21 mouse cellular contexts compared by ENCODE assay signal in genomic region chr8:11552390-11552789, GRCm38 (mm10). TPM values are rescaled to one million over a fixed set of nuclear protein-coding genes. Genes with fewer than 3 reads are reported as not detected.
DNase-seq lines count a peak whose midpoint lies in the region; ATAC-seq lines count a peak whose summit lies in the region.
"Had no signal": no experiment of that assay in that cellular context is flagged by ENCODE, and none has a peak within 500 bp of the region (broad histone marks: within the 10 kb centered on the region; RNA-seq: fewer than 3 reads in every experiment).

No protein-coding gene starts in this region.

- H3K36me3 ChIP-seq in liver, embryonic 12.5 days, result peaks cover 8% of the 10 kb centered on the region
- H3K36me3 ChIP-seq in liver, embryonic 11.5 days (ENCODE audit: control insufficient read depth, insufficient read depth, low read length), result peaks cover 1% of the 10 kb centered on the region; the same call in 1 of the 2 replicates
- H3K36me3 ChIP-seq: embryonic facial prominence, embryonic 12.5 days; forebrain, embryonic 12.5 days had no signal

- no peak overlapping the region for H3K9ac ChIP-seq in liver, embryonic 12.5 days
- no peak overlapping the region for H3K9ac ChIP-seq in liver, embryonic 11.5 days (ENCODE audit: low read depth, low read length)
- H3K9ac ChIP-seq: embryonic facial prominence, embryonic 12.5 days; forebrain, embryonic 12.5 days had no signal

- H3K4me3 ChIP-seq in liver, embryonic 12.5 days, result no peak overlapping the region
- H3K4me3 ChIP-seq in liver, embryonic 11.5 days (ENCODE audit: low read depth, low read length), result no peak overlapping the region
- H3K4me3 ChIP-seq: embryonic facial prominence, embryonic 10.5 days; embryonic facial prominence, embryonic 12.5 days; forebrain, embryonic 10.5 days; forebrain, embryonic 12.5 days had no signal

- peaks cover 45% of the 10 kb centered on the region for H3K4me1 ChIP-seq in liver, embryonic 12.5 days
- H3K4me1 ChIP-seq in liver, embryonic 11.5 days (replicated peaks; ENCODE audit: control insufficient read depth, insufficient read depth, low read length), result peaks cover 13% of the 10 kb centered on the region

- no peaks in the 10 kb centered on the region for H3K9me3 ChIP-seq in liver, embryonic 12.5 days (replicated peaks)
- H3K9me3 ChIP-seq in liver, embryonic 11.5 days (ENCODE audit: control insufficient read depth, low read length), result no peaks in the 10 kb centered on the region
- H3K9me3 ChIP-seq: embryonic facial prominence, embryonic 10.5 days; embryonic facial prominence, embryonic 12.5 days; forebrain, embryonic 10.5 days; forebrain, embryonic 12.5 days had no signal

- H3K27me3 ChIP-seq in liver, embryonic 12.5 days (replicated peaks), result no peaks in the 10 kb centered on the region
- H3K27me3 ChIP-seq in liver, embryonic 11.5 days (replicated peaks; ENCODE audit: control insufficient read depth, insufficient read depth, low read length), result no peaks in the 10 kb centered on the region
- H3K27me3 ChIP-seq: CH12.LX; embryonic facial prominence, embryonic 12.5 days; forebrain, embryonic 12.5 days had no signal

- no peak for ATAC-seq in liver, embryonic 12.5 days
- no peak for ATAC-seq in liver, embryonic 11.5 days (replicated peaks; ENCODE audit: low FRiP score)
- ATAC-seq: CD4-positive, CD25-positive, alpha-beta regulatory T cell, adult 4 months; forebrain, embryonic 14.5 days; forebrain, embryonic 16.5 days had no signal

- 80% methylated on average over 10 of the region's 10 CpGs for WGBS in liver, embryonic 12.5 days (ENCODE audit: insufficient replicate concordance)
- 84% methylated on average over 10 of the region's 10 CpGs for WGBS in liver, embryonic 11.5 days

- DNase-seq in cerebellum, adult 9-10 months, result peak; percentile 31
- no peak for DNase-seq in cerebellum, postnatal 25 days
- DNase-seq in liver, embryonic 11.5 days (ENCODE audit: low spot score), result no peak
- no peak for DNase-seq in c-Kit-positive CD71-positive TER-119-positive erythroid progenitor cells, embryonic 14.5 days (ENCODE audit: low spot score)
- DNase-seq: adrenal gland, adult 2 months; adrenal gland, postnatal 10 days; adrenal gland, postnatal 25 days; B cell, adult 2 months; cerebellum, adult 11-12 months; cerebellum, adult 2 months; cerebellum, adult 9-11 months; cerebellum, postnatal 14 days had no signal

- no peak overlapping the region for H3K4me2 ChIP-seq in liver, embryonic 12.5 days
- H3K4me2 ChIP-seq in liver, embryonic 11.5 days, result no peak overlapping the region
- H3K4me2 ChIP-seq: embryonic facial prominence, embryonic 12.5 days; forebrain, embryonic 12.5 days had no signal

- H3K27ac ChIP-seq in liver, embryonic 12.5 days, result 0 out of 2 replicates have a peak overlapping the region, but pooled peaks have one; percentile 6
- no peak overlapping the region for H3K27ac ChIP-seq in liver, embryonic 11.5 days (ENCODE audit: low read depth, low read length)
- H3K27ac ChIP-seq: embryonic facial prominence, embryonic 10.5 days; embryonic facial prominence, embryonic 12.5 days; forebrain, embryonic 10.5 days; forebrain, embryonic 12.5 days had no signal

RNA-seq across cellular contexts. Expression of gene Cars2, which starts 1.8 kb away (rescaled TPM):
- polyA plus RNA-seq in liver, embryonic 12.5 days (2016; fragmentation: Nextera tagmentation; extraction: Ambion mirVana), result 20.9 and 22.2 TPM in 2 replicates
- polyA plus RNA-seq in liver, embryonic 11.5 days (2014; fragmentation: Nextera tagmentation; extraction: Ambion mirVana), result 32.4 and 33.1 TPM in 2 replicates

RNA-seq across cellular contexts. Expression of gene Ing1, which starts 3.0 kb away (rescaled TPM):
- polyA plus RNA-seq in liver, embryonic 12.5 days (2016; fragmentation: Nextera tagmentation; extraction: Ambion mirVana), result 21.6 and 22.8 TPM in 2 replicates
- polyA plus RNA-seq in liver, embryonic 11.5 days (2014; fragmentation: Nextera tagmentation; extraction: Ambion mirVana), result 26.7 and 31.2 TPM in 2 replicates

RNA-seq across cellular contexts. Expression of gene Naxd, which starts 55.1 kb away (rescaled TPM):
- polyA plus RNA-seq in liver, embryonic 12.5 days (2016; fragmentation: Nextera tagmentation; extraction: Ambion mirVana), result 44.6 and 52.1 TPM in 2 replicates
- 68.7 and 73.8 TPM in 2 replicates for polyA plus RNA-seq in liver, embryonic 11.5 days (2014; fragmentation: Nextera tagmentation; extraction: Ambion mirVana)
